Mouse (Mus musculus): ENCODE data around the gene Ankle2. TPM values are rescaled to one million over a fixed set of nuclear protein-coding genes. Genes with fewer than 3 reads are reported as not detected.
A peak's percentile ranks its signal among the peaks of the same experiment; 100 is the strongest.

Ankle2 gene
- polyA plus RNA-seq, 1 experiment from 2014 or later, result 36.7 TPM

GRCm38 (mm10) chr5:110285770-110286445, 55.1 kb downstream of the Ankle2 start, which contains the start of the genes Pxmp2 and Pole:
Pxmp2 (minus strand) TSS chr5:110286186.
Pole (plus strand) TSS chr5:110286306.
- H3K36me3 ChIP-seq, result peaks cover 9% of the 10 kb centered on the region
- H3K27ac ChIP-seq, result no peak within 1 kb of the TSS
- WGBS, result under 1% methylated on average over 58 of the region's 64 CpGs
- peak within 1 kb of the TSS; percentile 76 for H3K4me3 ChIP-seq
- H3K9ac ChIP-seq, result peak within 1 kb of the TSS; percentile 83
- H3K4me1 ChIP-seq, result peaks cover 17% of the 10 kb centered on the region
- H3K9me3 ChIP-seq (replicated peaks), result no peaks in the 10 kb centered on the region
- peak within 1 kb of the TSS; percentile 95 for H3K4me2 ChIP-seq (replicated peaks)
- peak; percentile 99 for ATAC-seq (ENCODE audit: low FRiP score)
- peaks cover 21% of the 10 kb centered on the region for H3K27me3 ChIP-seq

DNA sequence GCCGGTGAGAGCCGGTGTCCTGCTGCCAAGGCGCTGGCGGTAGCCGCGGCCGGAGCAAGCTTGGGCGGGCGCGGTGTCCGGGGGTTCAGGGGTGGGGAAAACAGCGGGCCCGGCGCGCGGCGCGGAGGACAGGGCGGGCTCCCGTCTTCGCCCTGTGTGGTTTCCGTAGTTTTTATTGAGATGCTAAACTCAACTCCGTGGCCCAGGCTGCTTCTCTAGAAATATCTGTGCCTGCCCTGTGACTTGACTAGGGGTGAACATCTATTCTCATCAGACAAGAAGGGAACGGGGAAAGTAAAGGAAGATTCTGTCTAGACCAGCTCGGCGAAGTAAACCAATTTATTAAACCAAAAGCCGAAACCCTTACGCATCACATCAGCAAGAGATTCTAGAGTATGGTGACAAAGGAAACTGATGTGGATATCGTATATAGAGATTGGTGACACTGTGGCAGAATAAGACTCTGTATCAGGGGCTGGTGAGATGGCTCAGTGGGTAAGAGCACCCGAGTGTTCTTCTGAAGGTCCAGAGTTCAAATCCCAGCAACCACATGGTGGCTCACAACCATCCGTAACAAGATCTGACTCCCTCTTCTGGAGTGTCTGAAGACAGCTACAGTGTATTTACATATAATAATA, 55.8 kb downstream of the Ankle2 start:
- H3K27ac ChIP-seq, result no peak overlapping the region
- H3K4me3 ChIP-seq, result peak overlapping the region; percentile 76
- H3K4me2 ChIP-seq (replicated peaks), result peak overlapping the region; percentile 95
- H3K27me3 ChIP-seq, result peaks cover 21% of the 10 kb centered on the region
- peak overlapping the region; percentile 83 for H3K9ac ChIP-seq
- peaks cover 17% of the 10 kb centered on the region for H3K4me1 ChIP-seq
- H3K36me3 ChIP-seq, result peaks cover 11% of the 10 kb centered on the region
- 4% methylated on average over 29 of the region's 31 CpGs for WGBS
- no peak; the same call in 1 of the 2 replicates for ATAC-seq (ENCODE audit: low FRiP score)
- no peaks in the 10 kb centered on the region for H3K9me3 ChIP-seq (replicated peaks)

DNA sequence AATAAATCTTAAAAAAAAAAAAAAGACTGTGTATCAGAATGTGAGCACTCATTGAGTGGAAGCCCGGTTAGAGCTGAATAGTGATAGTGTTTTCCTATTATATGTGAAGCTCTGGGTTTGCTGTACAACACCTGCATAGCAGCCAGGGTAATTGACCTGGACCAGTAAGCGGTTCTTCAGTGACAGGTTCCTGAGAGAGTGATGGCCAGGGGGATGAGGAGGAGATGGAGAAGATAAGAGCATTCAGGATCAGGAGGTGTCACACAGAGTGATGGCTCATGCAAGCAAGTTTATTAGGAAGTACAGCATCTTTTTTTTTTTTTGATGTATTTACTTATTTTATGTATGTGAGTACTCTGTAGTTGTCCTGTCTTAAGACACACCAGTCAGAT, 56.3 kb downstream of the Ankle2 start:
- Histone ChIP-seq H3K9ac (no peak overlapping the region), H3K36me3 (peaks cover 13% of the 10 kb centered on the region), H3K4me3 (no peak overlapping the region; the same call in 1 of the 2 replicates), H3K4me2 (replicated peaks) (peak overlapping the region; percentile 95), H3K27me3 (peaks cover 21% of the 10 kb centered on the region), H3K27ac (no peak overlapping the region), H3K9me3 (replicated peaks) (no peaks in the 10 kb centered on the region), H3K4me1 (peaks cover 17% of the 10 kb centered on the region)
- WGBS, result 76% methylated on average over 2 of the region's 2 CpGs
- no peak for ATAC-seq (ENCODE audit: low FRiP score)

GRCm38 (mm10) chr5:110291649-110292048, 60.8 kb downstream of the Ankle2 start:
- ATAC-seq (ENCODE audit: low FRiP score), result no peak
- H3K9me3 ChIP-seq (replicated peaks), result no peaks in the 10 kb centered on the region
- H3K4me2 ChIP-seq (replicated peaks), result no peak overlapping the region
- H3K27me3 ChIP-seq, result no peaks in the 10 kb centered on the region
- no peak overlapping the region for H3K4me3 ChIP-seq
- H3K36me3 ChIP-seq, result peaks cover 38% of the 10 kb centered on the region
- WGBS, result 100% methylated on average over 1 of the region's 1 CpGs
- H3K27ac ChIP-seq, result no peak overlapping the region
- H3K9ac ChIP-seq, result no peak overlapping the region
- H3K4me1 ChIP-seq, result peaks cover 4% of the 10 kb centered on the region; the same call in 1 of the 2 replicates

GRCm38 (mm10) chr5:110296637-110297036, 65.8 kb downstream of the Ankle2 start:
- Histone ChIP-seq H3K4me1 (no peaks in the 10 kb centered on the region), H3K4me3 (no peak overlapping the region), H3K9ac (no peak overlapping the region), H3K36me3 (peaks cover 47% of the 10 kb centered on the region), H3K27me3 (no peaks in the 10 kb centered on the region), H3K9me3 (replicated peaks) (no peaks in the 10 kb centered on the region), H3K4me2 (replicated peaks) (no peak overlapping the region), H3K27ac (no peak overlapping the region)
- WGBS, result 100% methylated on average over 1 of the region's 1 CpGs
- no peak for ATAC-seq (ENCODE audit: low FRiP score)

DNA sequence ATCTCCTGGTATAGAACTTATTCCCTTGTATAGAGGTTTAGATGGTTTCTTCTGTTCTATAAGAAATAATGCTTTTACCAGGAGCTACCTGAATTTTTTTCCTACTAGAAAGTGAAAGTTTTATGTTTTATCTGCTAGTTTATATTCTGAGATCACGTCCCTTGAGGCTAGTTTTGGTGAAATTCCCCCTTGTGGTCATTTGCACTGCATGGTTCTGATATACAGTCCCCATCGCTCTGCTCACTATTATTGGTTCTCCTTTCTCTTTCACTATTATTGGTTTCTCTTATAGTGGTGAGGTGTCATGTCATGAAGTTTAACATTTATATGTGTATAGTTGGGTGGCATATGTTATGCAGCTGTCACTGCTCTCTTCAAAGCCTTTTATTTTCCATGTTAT, 69.8 kb downstream of the Ankle2 start:
- H3K4me1 ChIP-seq, result no peaks in the 10 kb centered on the region
- H3K27me3 ChIP-seq, result no peaks in the 10 kb centered on the region
- no peak overlapping the region for H3K9ac ChIP-seq
- H3K9me3 ChIP-seq (replicated peaks), result no peaks in the 10 kb centered on the region
- H3K4me3 ChIP-seq, result no peak overlapping the region
- H3K36me3 ChIP-seq, result peaks cover 55% of the 10 kb centered on the region
- no peak for ATAC-seq (ENCODE audit: low FRiP score)
- WGBS, result 92% methylated on average over 2 of the region's 2 CpGs
- no peak overlapping the region for H3K4me2 ChIP-seq (replicated peaks)
- H3K27ac ChIP-seq, result no peak overlapping the region

Other genes with a start within 250 kb of the Ankle2 start
- gene Zfp932, start 234.5 kb upstream of the Ankle2 start, polyA plus RNA-seq (2016; fragmentation: Nextera tagmentation; extraction: Ambion mirVana), result 22.2 and 25.1 TPM in 2 replicates
- 5.4 and 7.5 TPM in 2 replicates for gene Gm17655, start 158.5 kb upstream of the Ankle2 start, polyA plus RNA-seq (2016; fragmentation: Nextera tagmentation; extraction: Ambion mirVana)
- gene Gm35315, start 136.6 kb upstream of the Ankle2 start, polyA plus RNA-seq (2016; fragmentation: Nextera tagmentation; extraction: Ambion mirVana), result 1.0 and 1.1 TPM in 2 replicates
- gene Plcxd1, start 131.0 kb upstream of the Ankle2 start, polyA plus RNA-seq (2016; fragmentation: Nextera tagmentation; extraction: Ambion mirVana), result 1.3 and 1.6 TPM in 2 replicates
- gene Gtpbp6, start 122.8 kb upstream of the Ankle2 start, polyA plus RNA-seq (2016; fragmentation: Nextera tagmentation; extraction: Ambion mirVana), result 53.7 and 55.8 TPM in 2 replicates
- gene Zfp605, start 120.9 kb upstream of the Ankle2 start, polyA plus RNA-seq (2016; fragmentation: Nextera tagmentation; extraction: Ambion mirVana), result 11.4 and 12.5 TPM in 2 replicates
- gene Chfr, start 95.2 kb upstream of the Ankle2 start, polyA plus RNA-seq (2016; fragmentation: Nextera tagmentation; extraction: Ambion mirVana), result 92.4 and 93.5 TPM in 2 replicates
- gene Golga3, start 54.3 kb upstream of the Ankle2 start, polyA plus RNA-seq (2016; fragmentation: Nextera tagmentation; extraction: Ambion mirVana), result 29.1 and 30.7 TPM in 2 replicates
- 77.5 and 81.0 TPM in 2 replicates for gene Pgam5, start 38.9 kb downstream of the Ankle2 start, polyA plus RNA-seq (2016; fragmentation: Nextera tagmentation; extraction: Ambion mirVana)
- gene Pxmp2, start 55.2 kb downstream of the Ankle2 start, polyA plus RNA-seq (2016; fragmentation: Nextera tagmentation; extraction: Ambion mirVana), result 7.4 and 9.5 TPM in 2 replicates
- gene Pole, start 55.3 kb downstream of the Ankle2 start, polyA plus RNA-seq (2016; fragmentation: Nextera tagmentation; extraction: Ambion mirVana), result 18.7 and 21.8 TPM in 2 replicates
- 2.1 and 3.2 TPM in 2 replicates for gene P2rx2, start 112.2 kb downstream of the Ankle2 start, polyA plus RNA-seq (2016; fragmentation: Nextera tagmentation; extraction: Ambion mirVana)
- gene Lrcol1, start 113.7 kb downstream of the Ankle2 start, polyA plus RNA-seq (2016; fragmentation: Nextera tagmentation; extraction: Ambion mirVana), result not detected in 2 replicates
- gene Fbrsl1, start 217.5 kb downstream of the Ankle2 start, polyA plus RNA-seq (2016; fragmentation: Nextera tagmentation; extraction: Ambion mirVana), result 34.4 and 35.5 TPM in 2 replicates